Mouse (Mus musculus): ENCODE data around the gene Tcf25.
"Not testable (repeated sequence)": the region's sequence is repeated elsewhere in the genome, so short reads cannot be mapped to it uniquely, and the experiment has no call there.

Tcf25 gene

DNA sequence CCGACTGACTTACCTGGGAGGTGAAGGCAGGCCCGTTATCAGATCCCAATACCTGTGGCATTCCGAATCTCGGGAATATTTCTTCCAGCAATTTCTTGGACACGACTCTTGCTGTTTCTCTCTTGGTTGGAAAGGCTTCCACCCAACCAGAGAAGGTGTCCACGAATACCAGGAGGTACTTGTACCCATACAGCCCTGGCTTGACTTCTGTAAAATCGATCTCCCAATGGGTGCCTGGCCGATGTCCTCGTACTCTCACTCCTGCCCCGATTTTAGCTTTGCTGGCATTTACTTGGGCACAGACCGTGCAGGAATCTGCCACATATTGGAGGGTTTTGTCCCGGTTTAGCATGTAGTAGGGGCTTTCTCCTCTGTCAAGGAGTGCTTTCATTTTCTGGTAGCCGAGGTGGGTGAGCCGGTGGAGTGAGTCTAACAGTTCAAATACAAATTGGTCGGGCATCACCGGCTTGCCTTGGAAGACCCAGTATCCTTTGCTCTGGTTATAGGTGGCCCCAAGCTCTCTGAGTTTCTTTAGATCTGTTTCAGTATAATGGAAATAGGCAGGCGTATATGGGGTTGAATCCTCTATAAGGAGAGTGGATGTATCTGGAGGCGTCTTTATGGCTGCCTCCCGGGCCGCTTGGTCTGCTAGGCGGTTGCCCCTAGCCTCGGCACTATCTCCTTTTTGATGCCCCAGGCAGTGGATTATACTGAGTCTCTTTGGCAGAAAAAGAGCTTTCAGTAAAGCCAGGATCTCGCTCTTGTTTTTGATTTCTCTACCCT lies 55.6 kb downstream of the Tcf25 start:
- no peak for DNase-seq (ENCODE audit: low spot score in 2 of 2)

DNA sequence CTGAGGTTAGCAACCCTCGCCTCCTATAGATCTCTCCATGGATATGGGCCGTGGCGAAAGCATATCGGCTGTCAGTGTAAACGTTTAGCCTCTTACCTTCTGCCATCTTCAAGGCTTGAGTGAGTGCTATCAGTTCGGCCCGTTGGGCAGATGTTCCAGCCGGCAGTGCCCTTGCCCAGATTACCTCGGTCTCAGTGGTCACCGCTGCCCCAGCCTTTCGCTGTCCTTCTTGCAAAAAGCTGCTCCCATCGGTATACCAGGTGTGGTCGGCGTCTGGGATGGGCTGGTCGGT lies 56.1 kb downstream of the Tcf25 start:
- DNase-seq (ENCODE audit: low spot score in 2 of 2): not testable (repeated sequence)

DNA sequence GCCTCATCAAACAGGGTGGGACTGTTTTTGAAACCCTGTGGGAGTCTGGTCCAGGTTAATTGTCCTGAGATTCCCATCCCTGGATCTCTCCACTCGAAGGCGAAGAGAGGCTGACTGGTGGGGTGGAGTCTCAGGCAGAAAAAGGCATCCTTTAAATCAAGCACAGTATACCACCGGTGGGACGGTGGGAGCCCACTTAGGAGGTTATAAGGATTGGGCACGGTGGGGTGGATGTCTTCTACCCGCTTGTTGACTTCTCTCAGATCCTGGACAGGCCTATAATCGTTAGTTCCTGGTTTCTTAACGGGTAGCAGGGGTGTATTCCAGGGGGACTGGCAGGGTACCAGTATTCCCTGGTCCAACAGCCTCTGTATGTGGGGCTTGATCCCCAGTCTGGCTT lies 57.4 kb downstream of the Tcf25 start:
- DNase-seq (ENCODE audit: low spot score in 2 of 2): not testable (repeated sequence)

DNA sequence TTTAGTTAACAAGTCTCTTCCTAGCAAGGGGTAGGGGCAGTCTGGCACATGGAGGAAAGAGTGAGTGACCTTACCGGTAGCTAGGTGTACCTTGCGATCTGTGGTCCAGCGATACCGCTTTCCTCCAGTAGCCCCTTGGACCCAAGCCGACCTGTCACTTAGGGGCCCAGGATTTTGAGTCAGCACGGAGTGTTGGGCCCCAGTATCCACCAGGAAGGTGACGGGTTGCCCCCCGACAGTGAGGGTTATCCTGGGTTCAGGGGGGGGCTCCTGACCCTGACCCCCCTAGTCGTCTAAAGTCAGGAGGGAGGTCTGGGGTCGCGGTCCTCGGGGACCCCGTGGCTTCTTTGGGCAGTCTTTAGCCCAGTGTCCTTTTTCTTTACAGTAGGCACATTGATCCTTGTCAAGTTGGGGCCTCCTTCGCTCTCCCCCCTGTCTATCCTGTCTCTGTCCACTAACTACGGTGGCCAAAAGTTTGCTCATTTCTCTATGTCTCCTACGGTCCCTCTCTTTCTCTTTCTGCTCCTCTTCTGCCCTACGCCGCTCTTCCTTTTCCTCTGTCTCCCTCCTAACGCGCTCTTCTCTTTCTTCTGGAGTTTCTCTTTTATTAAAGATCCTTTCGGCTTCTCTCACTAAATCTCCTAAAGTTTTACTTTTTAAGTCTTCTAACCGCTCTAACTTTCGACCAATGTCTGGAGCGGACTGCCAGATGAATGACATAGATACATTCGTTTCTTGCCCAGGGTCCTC lies 58.2 kb downstream of the Tcf25 start:
- no peak for DNase-seq (ENCODE audit: low spot score in 2 of 2)

DNA sequence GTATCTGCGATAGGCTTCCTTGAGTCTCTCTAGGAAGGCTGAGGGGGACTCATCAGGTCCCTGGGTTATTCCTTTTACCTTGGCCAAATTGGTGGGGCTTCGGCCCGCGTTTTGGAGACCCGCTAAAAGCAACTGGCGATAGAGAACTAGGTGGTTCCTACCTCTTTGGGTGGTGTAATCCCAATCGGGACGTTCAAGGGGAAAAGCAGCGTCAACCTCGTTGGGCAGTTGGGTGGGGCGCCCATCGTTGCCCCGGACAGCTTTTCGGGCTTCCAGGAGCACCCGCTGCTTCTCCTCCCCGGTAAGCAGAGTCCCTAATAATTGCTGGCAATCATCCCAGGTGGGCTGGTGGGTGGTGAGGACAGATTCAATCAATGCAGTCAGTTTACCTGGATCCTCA lies 58.8 kb downstream of the Tcf25 start:
- DNase-seq (ENCODE audit: low spot score in 2 of 2): no peak

DNA sequence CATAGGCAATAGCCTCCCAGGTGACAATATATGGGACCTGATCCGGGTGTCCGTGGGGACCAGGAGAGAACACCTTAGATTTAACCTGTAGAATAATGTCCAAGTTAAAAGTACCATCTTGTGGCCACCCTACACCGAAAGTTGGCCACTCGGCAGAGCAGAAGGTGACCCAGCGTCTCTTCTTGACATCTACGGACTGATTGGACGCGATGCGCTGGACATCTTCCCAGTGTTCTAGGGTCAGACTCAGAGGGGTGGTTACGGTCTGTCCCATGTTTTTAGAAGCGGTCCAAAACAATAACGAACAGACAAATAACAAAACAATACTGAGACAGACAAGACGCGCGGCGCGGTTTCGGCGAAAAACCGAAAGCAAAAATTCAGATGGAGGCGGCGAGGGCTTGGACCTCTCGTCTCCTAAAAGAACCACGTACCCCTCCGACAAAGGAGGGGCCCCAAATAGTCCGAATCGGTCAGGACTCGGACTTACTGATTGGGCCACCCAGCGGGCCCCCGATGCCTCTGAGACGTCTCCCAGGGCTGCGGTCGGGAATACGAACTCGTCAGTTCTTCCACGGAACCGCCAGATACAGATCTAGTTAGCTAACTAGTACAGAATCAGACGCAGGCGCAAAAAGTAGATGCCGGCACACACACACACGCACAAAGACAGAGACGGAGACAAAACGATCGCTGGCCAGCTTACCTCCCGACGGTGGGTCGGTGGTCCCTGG lies 59.9 kb downstream of the Tcf25 start:
- not testable (repeated sequence) for DNase-seq (ENCODE audit: low spot score in 2 of 2)

DNA sequence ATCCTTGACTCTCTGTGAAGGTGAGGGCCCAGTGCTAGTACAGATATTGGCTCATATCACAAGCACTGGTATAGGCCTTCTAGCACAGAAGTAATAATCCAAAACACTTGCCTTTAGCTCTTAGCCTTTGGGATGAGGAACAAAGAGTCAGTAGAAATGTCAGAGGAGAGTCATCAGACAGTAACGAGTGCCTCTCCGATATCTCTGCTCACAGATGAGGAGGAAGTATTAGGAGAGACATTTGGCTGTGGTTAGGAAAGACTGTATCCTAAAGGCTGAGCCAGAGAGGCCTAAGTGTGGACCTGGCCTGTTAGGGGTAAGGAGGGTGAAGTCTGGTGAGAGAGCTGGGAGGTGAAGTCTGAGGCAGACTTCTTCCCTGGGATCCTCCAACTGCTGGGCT lies 68.2 kb downstream of the Tcf25 start:
- no peak for DNase-seq (ENCODE audit: low spot score in 2 of 2)

DNA sequence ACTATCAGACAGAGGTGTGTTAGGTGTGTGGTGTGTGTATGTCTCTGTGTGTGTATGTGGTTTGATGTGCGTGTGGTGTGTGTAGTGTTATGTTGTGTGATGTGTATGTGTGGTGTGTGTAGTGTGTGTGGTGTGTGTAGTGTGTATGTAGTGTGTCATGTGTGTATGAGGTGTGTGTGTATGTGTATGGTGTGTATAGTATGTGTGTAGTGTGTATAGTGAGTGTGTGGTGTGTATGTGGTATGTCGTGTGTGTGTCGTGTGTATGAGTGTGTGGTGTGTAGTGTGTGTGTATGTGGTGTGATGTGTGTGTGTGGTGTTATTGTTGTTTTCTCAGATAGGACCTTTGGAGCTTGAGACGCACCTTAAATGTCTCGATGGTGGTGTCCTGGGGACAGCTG lies 68.8 kb downstream of the Tcf25 start:
- DNase-seq (ENCODE audit: low spot score in 2 of 2): no peak

DNA sequence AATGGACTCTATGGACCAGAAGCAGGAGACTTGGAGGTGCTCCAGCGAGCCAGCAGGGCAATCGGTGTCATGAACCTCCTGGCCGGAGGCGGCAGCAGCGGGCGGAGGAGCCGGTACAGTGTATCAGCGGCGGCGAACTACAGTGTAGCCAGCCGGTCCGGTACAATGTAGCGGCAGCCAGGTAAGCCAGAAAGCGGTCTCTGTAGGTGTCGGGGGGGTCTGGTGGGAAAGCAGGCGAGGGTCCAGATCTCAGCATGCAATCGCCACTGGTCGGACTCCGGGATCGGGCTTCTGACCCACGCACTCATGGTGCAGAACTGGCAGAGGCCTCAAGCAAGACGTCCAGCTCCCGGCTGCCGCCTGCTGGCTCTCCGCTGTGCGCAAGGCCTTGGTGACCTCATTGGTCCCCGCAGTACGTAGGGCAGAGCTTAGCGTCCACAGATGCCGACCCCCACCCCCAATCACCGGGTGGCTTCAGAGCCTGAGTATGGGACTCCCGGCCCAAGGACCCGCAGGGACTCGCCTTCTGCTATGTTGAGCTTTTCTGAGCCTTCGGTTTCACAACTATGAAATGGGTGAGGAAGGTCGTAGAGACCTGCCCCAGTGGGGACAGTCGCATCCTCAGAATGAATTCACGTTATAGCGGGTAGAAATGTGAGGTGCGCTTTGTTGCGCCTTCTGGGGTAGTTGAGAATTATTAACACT lies 69.5 kb downstream of the Tcf25 start:
- DNase-seq (ENCODE audit: low spot score in 2 of 2): peak; percentile 91 to 92

DNA sequence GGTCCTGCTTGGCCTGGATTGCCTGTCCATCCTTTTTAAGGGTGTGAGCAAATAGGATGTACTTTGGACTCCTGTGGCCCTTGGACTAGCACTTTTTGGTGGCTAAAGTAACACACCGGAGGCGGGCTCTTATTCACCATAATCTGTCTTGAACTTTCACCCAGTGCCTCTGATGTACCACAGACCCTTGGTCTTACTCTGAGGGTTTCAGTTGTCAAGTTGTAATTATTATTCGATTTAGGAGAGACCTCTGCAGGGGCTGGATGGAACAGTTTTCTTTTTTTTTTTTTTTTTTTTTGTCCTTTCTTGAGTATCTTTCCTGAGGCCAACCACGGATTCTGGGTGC lies 70.0 kb downstream of the Tcf25 start:
- no peak for DNase-seq (ENCODE audit: low spot score in 2 of 2)

DNA sequence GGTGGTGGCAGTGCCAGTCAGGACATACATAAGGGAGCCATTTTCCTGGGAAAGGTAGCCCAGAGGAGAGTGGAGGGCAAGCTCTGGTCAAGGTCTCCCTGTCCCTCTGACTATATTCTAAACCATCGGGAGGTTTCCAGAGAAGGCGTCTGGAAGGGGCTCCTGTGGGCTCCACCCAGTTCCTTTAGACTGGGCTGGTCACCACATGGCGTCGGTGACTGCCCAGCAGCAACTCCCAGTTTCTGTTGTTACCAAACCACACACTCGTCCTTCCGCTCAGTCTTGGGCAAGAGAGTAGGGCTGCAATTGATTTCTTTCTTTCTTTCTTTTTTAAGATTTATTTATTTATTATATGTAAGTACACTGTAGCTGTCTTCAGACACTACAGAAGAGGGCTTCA lies 70.6 kb downstream of the Tcf25 start:
- DNase-seq (ENCODE audit: low spot score in 2 of 2): no peak

DNA sequence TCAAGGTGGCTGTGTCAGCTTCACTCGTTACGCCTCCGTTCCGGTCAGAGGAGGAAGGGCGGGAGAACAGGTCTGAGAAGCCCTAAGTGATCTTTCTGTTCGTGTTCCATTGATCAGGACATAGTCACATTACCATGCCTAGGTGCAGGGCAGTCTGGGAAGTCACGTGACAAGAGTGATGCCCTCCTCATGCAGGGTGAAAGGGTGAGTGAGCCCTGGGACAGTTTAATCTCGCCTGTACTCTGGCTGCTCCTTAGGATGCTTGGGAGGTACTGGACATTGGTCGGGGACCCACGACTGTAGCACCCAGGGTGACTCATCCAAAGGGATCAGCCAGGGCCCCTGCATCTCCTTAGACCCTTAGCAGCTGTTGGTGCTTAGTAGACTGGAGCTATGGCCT lies 72.4 kb downstream of the Tcf25 start:
- no peak for DNase-seq (ENCODE audit: low spot score in 2 of 2)

DNA sequence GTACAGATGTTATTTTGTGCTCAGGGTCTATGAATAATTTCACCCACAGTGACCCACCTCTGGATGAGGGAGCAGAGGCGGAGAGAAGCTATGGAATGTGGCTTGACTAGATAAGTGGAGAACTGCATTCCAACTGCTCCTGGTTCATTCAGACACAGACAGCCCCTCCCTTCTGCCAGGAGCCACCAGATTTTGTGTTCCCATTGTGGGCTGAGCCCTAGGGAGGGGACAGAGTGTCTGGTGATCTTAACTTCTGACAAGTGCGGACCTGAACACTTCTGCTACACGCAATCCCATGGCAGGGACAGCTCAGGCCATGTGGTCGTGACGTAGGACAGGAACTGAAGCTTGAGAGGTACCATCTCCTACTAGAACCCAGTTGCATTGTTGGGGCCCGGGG lies 73.2 kb downstream of the Tcf25 start:
- DNase-seq (ENCODE audit: low spot score in 2 of 2): no peak

DNA sequence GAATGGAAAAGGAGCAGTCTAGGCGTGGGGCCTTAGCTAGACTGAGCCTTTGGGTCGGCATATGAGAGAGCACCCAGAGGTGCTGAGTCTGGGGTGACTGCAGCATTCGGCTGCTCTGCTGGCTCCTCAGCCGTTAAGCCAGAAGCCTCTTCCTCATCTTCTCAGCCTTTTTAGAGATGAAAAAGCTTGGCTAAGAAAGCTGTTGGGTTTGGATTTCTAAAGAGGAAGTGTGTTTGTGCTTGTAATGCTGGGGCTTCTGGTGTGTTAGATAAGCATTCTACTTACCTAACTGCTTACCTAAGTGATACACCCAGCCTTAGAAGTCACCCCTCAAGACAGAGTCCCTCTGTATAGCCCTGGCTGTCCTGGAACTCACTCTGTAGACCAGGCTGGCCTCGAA lies 77.2 kb downstream of the Tcf25 start:
- DNase-seq (ENCODE audit: low spot score in 2 of 2): no peak

DNA sequence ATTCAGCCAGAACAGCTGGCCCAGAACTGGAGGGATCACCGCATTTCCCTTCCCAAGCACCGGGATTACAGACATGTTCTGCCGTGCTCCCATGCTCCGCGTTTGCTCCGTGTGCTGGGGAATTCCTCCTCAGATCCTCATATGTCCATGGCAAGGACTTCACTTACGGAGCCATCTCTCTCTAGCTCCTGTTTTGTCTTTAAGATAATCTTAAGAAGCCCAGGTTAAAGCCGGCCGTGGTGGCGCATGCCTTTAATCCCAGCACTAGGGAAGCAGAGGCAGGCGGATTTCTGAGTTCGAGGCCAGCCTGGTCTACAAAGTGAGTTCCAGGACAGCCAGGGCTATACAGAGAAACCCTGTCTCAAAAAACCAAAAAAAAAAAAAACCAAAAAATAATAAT lies 78.2 kb downstream of the Tcf25 start:
- DNase-seq (ENCODE audit: low spot score in 2 of 2): not testable (repeated sequence)

DNA sequence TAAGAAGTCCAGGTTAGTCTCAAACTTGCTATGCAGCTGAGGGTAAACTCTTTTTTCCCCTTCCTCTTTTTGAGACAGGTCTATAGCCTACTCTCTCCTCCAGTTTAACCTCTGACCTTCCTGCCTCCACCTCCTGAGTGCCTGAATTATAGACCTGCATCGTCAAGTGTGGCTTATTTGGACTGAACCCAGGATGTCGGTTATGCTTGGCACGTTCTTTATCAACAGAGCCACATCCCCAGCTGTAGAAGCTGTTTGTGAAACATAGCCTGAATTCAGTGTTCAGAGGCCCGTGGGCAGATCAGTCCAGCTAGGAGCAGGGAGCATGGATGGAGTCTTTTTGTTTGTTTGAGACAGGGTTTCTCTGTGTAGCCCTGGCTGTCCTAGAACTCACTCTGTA lies 78.6 kb downstream of the Tcf25 start:
- no peak for DNase-seq (ENCODE audit: low spot score in 2 of 2)

DNA sequence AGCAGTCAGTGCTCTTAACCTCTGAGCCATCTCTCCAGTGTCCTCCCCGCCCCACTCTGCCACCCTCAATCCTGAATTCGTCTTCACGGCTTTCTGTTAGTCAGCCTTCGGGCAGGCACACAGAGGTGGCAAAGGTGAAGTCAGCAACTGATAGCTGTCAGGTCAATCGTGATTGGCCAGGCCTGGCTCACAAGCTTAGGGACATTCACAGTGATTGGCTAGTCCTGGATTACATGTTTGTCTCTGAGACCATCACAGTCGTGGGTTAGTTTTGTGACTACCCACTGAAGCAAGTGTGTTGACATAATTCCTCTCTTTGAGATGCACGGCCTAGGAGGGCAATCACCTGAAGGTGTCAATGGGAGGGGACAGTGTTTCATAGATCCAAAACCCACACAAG lies 79.7 kb downstream of the Tcf25 start:
- no peak for DNase-seq (ENCODE audit: low spot score in 2 of 2)
